Mouse (Mus musculus): ENCODE data around the gene Sdhaf1.
A peak's percentile ranks its signal among the peaks of the same experiment; 100 is the strongest.

Gene Sdhaf1

GRCm38 (mm10) chr7:30293795-30294194 is 29.9 kb downstream of the Sdhaf1 start:
- DNase-seq (ENCODE audit: low spot score in 2 of 2) = peak; percentile 58 to 63

- peak; percentile 94 to 95 for DNase-seq (ENCODE audit: low spot score in 2 of 2)
Measured at GRCm38 (mm10) chr7:30291215-30292131, 32.2 kb downstream of the Sdhaf1 start, which contains the start of gene Clip3. Gene Clip3, plus strand, starts transcription at chr7:30291728.

GRCm38 (mm10) chr7:30289714-30290399 is 33.8 kb downstream of the Sdhaf1 start:
- peak; percentile 71 to 80 for DNase-seq (ENCODE audit: low spot score in 2 of 2)

- DNase-seq (ENCODE audit: low spot score in 2 of 2) = no peak
Measured at GRCm38 (mm10) chr7:30289071-30289713, 34.5 kb downstream of the Sdhaf1 start.

- DNase-seq (ENCODE audit: low spot score in 2 of 2) = no peak
Measured at GRCm38 (mm10) chr7:30288046-30288445, 35.6 kb downstream of the Sdhaf1 start.

- DNase-seq (ENCODE audit: low spot score in 2 of 2) = peak; percentile 69 to 72
Measured at GRCm38 (mm10) chr7:30286701-30287410, 36.8 kb downstream of the Sdhaf1 start.

GRCm38 (mm10) chr7:30282740-30283139 is 41.0 kb downstream of the Sdhaf1 start:
- DNase-seq (ENCODE audit: low spot score in 2 of 2) = peak in 1 of 2 experiments; percentile 46

GRCm38 (mm10) chr7:30281522-30281921 is 42.2 kb downstream of the Sdhaf1 start:
- DNase-seq (ENCODE audit: low spot score in 2 of 2) = no peak

GRCm38 (mm10) chr7:30280670-30281138 is 43.0 kb downstream of the Sdhaf1 start:
- DNase-seq (ENCODE audit: low spot score in 2 of 2) = peak; percentile 93 to 94

- peak; percentile 94 to 95 for DNase-seq (ENCODE audit: low spot score in 2 of 2)
Measured at GRCm38 (mm10) chr7:30279951-30280669, 43.6 kb downstream of the Sdhaf1 start, which contains the start of the genes Thap8 and Wdr62. Gene Thap8, plus strand, starts transcription at chr7:30280094. Gene Wdr62, minus strand, starts transcription at chr7:30280419.

- no peak for DNase-seq (ENCODE audit: low spot score in 2 of 2)
Measured at GRCm38 (mm10) chr7:30279536-30279935, 44.2 kb downstream of the Sdhaf1 start.

- no peak for DNase-seq (ENCODE audit: low spot score in 2 of 2)
Measured at GRCm38 (mm10) chr7:30278911-30279310, 44.8 kb downstream of the Sdhaf1 start.

- no peak for DNase-seq (ENCODE audit: low spot score in 2 of 2)
Measured at GRCm38 (mm10) chr7:30274383-30274782, 49.3 kb downstream of the Sdhaf1 start.
